Mouse (Mus musculus) B cell, adult 2 months (primary cell): ENCODE results near the gene Rgma.

ENCODE experiments used
- DNase-seq, 2 experiments: peaks; one replicate each; pipeline ENCODE4 v3.0.0; 2022

The Rgma gene

DNA sequence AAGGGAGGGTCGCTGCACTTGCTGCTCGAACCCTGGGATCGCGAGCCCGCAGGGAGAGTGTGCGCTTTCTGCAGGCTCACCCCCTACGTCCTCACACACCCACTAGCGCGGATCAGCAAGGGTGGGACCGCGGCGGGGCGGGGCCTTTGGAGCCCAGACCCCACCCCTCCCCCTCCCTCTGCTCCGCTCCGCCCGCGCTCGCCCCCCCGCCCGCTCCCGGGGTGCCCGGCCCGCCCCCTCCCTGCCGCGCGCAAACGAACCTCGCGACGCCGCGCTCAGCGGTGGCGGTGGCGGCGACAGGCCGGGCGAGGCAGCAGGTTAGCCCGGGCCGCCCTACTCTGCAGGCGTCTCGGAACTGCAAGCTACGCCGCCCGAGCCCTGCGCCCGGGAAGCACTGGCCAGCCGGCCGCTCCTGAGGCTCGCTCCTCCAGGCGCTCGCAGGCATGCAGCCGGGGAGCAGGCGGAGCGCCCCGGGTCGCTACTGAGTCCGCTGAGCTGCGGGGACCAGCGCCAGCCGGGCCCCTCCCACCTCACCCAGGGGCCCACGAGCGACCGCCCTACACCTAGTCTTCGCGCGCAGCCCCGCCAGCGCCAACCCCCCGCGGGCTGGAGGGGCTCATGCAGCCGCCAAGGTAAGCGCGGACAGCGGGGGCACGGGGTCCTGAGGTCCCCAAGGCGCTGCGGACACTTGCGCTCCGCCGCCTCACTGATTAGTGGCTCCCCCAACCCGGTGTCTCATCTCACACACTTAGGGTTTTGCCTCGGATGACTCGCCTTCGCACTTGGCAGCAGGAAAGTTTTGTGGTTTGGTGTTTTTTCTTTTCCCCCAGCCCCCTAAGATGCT is at the start of gene Rgma:
Rgma (plus strand) TSS at position 253 of the 844 bp plus-strand sequence.
- peak in 1 of 2 experiments; percentile 15 for DNase-seq

DNA sequence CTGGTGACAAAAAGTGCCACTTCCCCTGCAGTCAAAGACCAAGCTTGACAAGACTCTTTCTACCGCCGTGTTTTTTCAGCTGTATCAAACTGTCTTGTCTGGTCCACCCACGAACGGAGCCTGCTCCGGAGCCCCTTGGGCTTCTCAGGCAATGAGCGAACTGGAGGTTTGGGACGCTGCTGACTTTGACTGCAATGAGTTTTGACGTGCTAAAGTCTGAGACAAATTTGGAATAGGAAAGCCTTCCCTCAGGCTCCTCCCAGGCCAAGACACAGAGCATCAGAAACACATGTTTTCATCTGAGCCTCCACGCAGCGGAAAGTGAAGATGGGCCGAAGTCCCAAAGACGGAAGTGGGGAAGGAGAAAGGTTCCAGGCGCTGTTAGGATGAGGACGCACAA is 49.1 kb upstream of the Rgma start:
- DNase-seq, result no peak

DNA sequence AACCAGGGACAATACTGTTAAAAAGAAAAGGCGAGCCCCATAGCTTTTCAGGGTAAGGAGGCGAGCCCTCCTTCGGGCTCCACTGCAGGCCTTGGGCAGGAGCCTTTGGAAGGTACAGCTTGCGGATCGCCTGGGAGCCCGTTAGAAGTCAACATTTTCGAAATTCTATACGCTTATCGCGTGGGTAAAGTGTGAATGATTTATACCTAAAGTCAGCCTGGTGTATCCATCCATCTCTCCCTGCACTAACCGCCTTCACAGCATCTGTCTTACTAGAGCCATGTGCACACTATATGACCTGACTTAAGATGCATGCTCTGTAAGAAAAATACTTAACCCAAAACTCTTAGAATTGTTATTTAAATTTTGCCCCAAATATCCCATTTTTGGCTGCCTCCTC is 48.6 kb upstream of the Rgma start:
- no peak for DNase-seq

DNA sequence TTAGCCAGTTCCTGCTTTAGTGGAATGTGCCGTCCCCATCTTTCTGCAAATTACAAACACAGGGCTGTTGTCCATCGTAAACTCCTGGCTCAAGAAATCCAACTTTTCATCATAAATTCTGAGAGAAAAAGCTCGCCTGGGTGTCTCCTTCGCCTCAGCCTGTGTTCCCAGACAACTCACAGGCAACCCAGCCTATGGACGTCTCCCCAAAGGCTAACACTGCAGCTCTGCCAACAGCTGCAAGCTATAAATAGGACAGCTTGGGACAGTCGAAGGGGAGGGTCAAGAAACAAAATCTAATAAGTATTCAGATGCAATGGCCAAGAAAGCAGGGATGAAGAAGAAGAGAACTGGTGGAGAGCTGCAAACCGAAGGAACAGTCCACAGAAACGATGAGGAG is 48.1 kb upstream of the Rgma start:
- DNase-seq, result no peak

DNA sequence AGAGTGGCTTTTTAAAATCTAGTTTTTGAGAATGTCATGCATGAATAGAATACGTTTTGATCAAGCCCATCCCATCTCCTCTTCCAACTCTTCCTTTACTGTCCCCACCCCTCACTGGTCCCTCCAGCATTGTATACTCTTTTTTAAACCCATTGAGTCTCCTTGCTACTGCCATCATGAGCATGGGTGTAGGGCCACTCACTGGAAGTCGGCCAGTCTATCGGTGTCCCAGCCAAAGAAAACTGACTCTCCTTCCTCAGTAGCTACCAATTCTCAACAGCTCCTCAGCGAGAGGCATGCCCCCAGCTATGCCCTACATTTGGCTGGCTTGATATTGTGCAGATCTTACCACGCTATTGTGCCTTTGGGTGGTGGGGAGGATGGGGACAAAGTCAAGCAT is 47.7 kb upstream of the Rgma start:
- no peak for DNase-seq

DNA sequence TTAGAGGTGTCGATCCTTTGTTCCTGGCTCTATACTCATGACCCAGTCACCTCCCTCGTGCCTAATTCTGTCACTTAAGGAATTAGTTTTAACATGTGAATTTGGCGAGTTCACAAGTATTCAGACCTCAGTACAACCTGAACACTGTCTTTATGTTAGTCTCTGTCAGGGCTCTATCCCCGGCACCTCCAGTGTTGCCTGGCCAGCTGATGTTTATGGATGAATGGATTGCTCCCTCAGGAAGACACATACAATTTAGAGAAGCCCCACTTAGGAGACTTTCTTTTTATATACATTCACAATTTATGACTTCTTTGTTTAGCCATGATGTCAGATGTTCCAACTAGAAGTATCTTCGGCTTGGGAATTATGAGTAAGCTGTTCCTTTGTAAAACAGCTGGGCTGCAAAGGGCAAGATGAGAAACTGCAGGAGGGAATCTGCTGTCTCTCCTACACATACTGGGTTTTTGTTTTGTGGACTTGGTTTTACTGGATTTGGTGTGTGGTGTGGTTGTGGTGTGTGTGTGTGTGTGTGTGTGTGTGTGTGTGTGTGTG is 46.6 kb upstream of the Rgma start:
- DNase-seq, result no peak

DNA sequence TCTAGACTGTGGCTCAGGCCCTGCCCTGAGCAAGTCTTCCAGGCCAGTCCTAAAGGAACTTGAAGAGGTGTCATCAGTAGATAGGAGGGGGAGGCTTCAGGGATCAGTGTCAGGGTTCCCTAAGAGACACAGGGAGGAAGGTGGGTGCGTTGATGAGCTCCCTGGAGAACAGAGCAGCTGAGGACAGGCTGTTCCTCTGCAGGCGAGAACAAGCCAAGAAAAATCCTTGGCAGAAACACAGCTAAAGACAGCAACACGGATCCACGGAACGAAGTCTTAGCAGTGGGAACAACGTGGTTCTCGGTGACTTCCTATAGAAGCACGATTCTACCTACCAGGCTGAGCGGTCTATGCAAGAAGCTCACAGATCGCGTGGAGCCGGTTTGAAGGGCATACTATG is 44.6 kb upstream of the Rgma start:
- DNase-seq, result no peak

DNA sequence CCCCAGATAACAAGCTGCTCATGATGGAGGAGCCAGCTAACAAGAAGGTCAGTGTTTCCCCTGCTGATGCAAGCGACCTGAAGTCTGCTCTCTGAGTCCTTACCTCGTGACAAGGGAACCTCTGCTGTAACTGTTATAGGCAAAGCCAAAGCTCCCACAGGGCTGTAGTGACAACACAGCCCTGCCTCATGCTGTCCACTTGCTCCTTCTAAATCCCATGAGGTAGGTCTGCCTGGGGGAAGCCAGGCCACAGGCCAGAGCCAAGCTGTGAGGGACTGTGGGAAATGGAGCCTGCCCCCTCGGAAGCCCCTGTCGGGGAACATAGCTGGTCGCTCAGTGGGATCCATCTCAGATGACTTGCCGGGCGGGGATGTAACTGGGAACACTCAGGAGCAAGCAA is 43.7 kb upstream of the Rgma start:
- no peak for DNase-seq

DNA sequence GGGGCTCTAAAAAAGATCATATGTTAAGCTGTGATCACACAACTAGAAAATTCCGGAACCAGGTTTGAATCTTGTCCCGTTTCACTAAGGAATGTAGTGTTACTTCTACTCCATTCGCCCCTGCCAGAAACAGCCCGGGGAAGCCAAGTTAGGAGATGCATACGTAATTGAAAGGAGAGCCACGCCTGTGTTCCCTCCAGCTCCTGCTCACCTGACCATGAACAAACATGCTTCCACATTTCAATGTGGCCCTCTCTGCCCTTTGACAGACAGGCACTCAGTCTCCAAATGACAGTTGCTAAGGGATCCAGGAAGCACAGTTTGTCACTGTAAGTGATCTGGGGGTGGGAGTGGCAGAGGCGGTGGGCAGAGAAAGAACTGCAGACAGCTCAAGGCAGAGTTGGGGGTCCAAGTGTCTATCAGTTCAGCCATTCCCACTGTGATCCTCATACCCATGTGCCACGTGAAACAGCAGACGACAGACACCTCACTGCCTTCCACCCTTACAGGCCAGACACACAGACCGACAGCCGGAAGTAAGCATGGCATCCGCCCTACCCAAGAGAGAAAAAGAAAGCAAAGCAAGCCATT is 41.8 kb upstream of the Rgma start:
- DNase-seq, result no peak

DNA sequence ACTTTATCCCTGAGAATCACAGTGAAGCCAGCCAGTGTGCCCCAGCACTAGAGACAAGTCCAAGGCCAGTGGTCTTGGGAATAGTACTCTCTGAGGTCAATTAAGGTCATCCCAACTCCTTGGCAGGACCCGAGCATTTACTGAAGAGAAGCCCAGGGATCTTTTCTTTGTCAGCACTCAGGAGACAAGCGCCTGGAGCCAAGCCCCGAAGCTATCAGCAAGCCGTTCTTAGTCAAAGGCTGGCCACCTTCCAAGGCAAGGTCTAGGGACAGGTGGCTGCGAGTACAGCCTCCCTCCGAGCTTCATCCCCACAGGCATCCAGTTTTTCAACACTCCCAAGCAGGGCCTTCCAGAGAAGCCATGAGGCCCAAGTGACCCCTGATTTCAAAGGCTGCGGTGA is 40.4 kb upstream of the Rgma start:
- no peak for DNase-seq

DNA sequence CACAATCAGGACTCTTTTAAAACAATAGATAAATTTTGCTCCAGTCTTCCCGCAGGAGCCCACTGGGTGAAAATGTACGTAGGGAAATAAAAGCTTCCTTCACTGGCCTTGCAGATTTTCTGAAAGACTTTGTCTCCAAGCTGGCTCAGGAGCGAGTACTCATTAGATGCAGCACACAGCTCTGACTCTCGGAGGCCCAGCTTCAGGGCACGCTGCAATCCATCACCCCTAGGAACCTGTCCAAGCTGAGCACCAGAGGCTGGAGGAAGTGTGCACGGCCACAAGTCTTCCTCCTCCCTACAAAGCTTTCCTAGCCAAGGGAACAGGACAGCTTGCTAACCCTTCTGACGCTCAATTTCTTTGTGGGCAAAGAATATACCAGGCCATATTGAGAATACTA is 38.9 kb upstream of the Rgma start:
- DNase-seq, result no peak

DNA sequence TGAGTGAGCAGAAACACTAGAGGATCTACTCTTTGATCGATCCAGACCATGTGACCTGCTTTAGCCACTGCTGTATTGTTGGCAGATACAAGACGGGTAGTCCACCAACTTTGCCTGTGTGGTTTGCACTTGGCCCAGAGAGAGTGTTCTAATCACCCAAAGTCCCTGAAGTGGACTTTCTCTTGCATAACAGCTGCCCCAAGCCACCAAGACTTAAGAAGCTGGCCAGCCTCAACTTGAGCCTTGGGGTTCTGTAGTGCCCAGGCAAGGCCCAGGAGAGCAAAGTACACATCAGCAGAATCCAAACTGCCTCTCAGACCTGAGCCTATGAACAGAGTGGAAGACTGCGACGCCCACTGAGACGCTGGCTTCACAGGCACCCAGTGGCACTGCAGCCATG is 37.0 kb upstream of the Rgma start:
- DNase-seq, result no peak

DNA sequence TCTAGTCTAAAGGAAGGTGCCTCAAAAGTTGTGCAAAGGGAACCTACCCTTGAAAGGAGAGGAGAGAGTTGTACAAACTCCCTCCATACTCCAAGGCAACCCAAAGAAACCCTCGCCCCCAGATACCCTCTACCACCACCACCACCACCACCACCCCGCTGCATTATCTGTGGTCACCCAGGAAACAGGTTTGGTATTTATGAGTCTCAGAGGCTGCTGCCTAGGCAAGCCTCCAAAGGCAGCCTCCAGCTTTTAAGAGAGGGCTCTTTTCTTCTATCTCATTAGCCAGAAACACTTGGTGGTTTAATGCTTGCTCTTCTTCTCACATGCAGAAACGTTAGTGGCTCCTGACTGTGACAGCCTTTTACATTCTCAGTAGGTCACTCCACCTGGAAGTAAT is 31.5 kb upstream of the Rgma start:
- no peak for DNase-seq

DNA sequence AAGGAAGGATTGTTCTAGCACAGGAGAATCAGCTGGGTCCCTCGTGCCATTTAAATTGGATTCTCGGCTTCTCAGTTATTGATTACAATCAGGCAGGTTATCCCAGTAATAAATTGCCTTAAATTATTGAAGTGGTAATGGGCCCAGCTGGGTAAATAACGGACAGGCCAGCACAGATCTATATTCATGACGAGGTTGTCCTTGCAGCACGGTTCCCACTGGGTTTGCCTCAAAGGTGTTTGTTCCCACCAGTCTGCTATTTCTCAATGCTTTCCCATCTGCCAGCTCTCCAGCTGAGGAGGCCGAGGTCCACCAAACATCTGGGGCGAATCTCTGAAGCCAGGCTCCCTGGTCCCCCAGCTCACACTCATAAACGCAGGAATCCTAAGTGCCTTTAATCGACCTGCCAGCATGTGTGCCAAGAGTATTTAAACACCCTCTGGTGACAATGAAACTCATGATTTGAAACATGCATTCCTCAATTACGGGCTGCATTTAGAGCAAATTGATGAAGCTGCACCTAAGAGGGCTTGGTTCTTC is 26.7 kb upstream of the Rgma start:
- DNase-seq, result no peak

DNA sequence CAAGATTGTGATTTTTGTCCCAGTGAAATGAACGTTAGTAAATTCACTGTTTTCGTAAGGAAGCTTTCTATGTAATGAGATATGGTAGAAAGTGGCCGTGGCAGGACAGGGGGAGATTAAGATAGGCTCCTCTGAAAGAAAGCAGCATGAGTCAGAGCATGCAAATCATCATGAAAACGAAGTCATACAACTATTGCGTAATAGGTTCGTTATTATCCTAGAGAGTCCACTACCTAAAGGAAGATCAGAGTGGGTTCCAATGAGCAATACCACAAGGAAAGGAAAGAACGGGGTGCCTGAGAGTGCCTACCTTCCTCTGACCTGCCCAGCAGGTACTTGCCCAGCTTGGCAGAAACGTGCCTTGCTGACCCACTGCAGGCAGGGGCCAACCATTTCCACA is 26.2 kb upstream of the Rgma start:
- no peak for DNase-seq

DNA sequence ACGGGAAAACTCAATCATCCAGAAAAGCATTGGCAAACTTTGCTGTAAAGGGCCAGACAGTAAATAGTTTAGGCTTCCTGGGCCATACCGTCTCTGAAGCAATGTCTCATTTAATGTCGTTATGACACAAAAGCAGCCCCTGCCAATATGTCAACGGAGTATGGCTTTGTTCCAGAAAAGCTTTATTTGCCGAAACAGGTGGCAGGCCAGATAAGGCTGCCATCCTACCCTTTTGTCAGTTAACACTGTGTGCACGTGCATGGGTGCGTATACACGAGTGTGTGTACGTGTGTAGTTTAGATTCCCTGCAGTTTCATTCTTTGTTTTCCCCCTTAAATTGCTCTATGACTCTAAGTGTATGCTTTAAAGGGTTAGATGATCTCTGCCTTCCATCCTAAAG is 20.1 kb upstream of the Rgma start:
- DNase-seq, result no peak

DNA sequence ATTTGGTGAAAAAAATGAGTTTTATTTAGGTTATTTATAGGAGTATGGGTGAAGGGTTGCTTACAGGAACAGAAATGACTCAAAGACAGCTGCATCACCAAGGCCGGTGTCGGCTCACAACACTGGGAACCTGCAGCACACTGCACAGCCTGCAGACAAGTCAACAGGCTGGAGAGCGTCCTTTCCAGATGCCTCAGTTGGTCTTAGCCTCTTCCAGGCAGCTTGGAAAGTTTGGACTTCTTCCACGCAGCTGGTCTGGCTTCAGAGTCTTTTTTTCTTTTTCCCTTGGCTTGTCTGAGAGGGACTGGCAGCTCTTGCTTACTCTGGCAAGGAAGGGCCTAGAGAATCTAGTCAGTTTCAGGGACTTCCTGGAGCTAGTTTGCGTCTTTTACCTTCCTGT is 18.4 kb upstream of the Rgma start:
- no peak for DNase-seq

DNA sequence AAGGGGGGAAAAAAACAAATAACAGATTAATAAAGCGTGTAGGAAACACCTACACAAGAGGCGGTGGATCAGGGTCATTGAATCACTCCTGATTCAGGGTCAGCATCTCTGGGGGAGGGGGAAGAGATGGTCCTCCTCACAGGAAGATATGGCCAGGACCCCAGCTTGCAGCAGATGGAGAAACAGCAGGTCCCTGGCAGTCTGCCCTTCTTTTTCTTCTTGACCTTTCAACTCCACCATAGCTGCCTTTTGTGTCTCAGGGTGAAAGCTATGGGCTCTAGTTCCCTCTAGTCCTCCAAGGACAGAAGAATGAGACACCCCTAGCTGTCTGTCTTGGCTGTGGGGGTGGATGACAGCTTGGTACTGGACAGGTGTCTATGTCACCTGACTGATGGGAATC is 17.7 kb upstream of the Rgma start:
- no peak for DNase-seq

DNA sequence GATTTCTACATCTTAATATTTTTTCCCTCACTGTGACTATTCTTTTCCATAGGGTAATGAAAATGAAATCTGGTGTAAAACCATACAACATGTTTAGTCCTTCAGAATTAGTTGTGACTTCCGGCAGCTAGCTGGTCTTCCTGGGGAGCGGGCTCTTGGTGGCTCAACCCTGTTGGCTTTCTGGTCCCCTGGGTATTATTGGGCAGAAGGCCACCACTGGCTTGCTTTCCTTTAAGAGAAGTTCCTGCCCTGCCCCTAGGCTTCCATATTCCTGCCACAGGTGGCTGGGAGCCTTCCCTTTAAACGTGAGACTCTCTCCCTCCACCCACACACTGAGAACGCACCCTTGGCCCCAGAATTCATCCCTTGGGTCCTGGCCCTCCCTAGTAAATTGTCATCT is 9.8 kb upstream of the Rgma start:
- no peak for DNase-seq

DNA sequence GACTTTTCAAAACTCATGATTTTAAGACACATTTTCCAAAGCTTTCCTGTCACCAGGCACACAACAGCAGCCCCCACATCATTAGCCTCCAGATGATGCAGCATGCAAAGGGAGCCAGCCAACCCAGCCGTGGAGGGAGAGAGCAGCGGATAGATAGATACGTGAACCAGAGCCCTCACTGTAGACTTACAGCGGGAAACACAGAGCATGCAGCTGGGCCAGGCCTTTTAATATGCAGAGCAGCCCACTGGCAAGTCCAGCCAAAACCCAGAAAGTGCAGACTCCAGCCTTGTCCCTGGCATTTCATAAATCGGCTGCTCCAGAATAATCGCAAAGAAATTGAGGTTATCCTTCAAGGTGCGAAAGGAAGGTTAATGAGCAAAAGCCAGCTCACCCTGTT is 9.3 kb upstream of the Rgma start:
- no peak for DNase-seq

DNA sequence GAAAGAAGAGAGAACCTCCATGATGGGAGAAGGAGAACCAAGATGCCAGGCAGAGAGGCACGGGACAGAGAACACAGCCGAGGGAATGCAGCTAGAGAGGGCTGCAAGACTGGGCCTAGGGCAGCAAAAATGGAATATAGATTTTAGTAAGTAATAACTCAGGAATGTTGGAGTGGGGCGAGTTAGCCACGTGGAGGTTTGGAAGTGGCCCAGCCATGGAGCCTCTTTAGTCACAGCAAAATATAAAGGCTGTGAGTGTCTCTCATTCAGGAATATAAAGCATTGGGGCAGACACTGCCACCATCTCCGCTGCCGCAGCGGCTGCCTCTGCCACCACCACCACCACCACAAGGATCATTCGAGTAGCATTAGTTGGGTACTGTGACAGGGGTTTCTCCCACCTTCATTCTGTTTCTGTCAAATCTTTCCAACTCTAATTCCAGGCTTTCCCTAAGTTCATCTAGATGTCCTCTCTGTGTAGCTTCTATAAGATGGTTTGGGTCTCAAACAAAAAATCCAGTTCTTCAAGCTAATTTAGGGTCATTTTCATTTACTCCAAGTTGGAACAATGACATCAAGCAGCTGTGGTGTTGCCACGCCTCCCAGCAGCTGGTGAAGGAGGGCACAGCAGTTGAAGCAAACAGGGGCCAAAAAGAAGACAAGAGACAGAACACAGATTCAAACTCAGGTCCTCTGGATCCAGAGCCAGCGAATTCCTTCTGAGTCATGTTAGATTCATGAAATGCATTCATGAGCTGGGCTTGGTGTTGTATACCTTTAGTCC is 7.4 kb upstream of the Rgma start:
- no peak for DNase-seq

DNA sequence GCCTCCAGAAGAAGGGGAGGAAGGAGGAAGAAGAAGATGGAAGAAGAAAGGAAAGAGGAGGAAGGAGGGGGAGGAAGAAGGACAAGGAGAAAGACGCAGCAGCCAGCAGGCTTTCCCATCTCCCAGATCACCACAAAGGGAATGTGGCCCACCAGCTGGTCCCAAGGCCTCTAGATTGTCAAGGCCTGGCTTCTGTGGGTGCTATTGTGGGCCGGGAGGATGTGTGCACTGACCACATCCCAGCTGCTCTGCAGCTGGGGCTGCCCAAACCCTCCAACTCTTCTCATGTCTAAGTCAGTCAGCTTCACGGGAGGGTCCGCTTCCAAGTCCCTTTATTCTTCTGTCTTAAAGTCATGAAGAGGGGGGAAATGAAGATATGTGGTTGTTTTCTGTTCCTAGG is 5.3 kb upstream of the Rgma start:
- DNase-seq, result no peak

DNA sequence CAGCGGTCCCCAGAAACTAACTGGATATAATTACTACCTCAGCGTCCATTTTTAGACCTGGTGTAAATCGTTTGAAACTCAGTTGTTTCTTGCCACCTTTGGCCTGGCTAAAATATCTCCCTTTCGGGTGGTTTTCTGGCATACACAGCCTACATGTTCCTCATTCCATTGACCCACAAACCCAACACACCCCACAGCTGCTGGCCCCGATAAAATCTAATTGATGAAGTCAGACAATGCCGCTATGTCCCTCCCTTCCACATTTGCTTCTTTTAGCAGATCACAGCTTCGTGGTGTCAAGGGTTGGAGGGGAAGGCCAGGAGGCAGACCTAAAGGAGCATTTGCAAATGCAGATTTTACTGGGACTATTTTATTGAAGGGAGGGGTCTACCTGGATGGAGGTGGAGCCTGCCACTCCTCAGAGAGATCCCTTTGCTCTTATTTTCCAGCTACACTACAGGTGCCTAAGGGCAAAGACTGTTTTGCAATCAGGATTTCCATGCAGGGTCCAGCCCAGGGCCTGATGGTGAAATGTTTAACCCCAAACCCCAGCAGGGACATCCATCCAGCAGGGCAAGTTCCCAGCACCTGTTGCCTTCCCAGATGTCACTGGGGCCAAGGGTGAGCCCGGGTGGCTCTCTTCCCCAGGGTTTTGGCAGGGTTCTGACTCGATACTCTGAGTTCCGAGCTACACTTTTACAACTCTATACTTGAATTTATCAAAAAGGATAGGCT is 3.6 kb upstream of the Rgma start:
- DNase-seq, result no peak
